Mouse (Mus musculus) midbrain, embryonic 15.5 days (tissue): Measurements from ENCODE around the gene Wdr49. TPM values are rescaled to one million over a fixed set of nuclear protein-coding genes. Genes with fewer than 3 reads are reported as not detected.
"Not testable (repeated sequence)": the region's sequence is repeated elsewhere in the genome, so short reads cannot be mapped to it uniquely, and the experiment has no call there.

Experiments
- ATAC-seq: fragments of 200-750 bp; cut with Nextera tagmentation; replicated peaks from 2 replicates; pipeline ENCODE4 v1.8.0; 2017; ENCODE audit warnings: moderate TSS enrichment
- H3K27ac ChIP-seq: fragments of 300-500 bp; sonication (generic); 2 replicates; pipeline ENCODE4 v1.5.1; 2015; ENCODE audit warnings: mild to moderate bottlenecking, inconsistent platforms
- H3K27me3 ChIP-seq: fragments of 300-500 bp; sonication (generic); replicated peaks from 2 replicates; pipeline ENCODE4 v1.6.1; 2015; ENCODE audit warnings: inconsistent platforms
- H3K36me3 ChIP-seq: fragments of 300-500 bp; sonication (generic); replicated peaks from 2 replicates; pipeline ENCODE4 v1.6.1; 2015; ENCODE audit warnings: inconsistent platforms
- H3K4me1 ChIP-seq: fragments of 300-500 bp; sonication (generic); 2 replicates; pipeline ENCODE4 v1.6.1; 2015; ENCODE audit warnings: inconsistent platforms
- H3K4me2 ChIP-seq: fragments of 300-500 bp; sonication (generic); 2 replicates; pipeline ENCODE4 v1.6.1; 2015; ENCODE audit warnings: inconsistent platforms, mild to moderate bottlenecking, moderate library complexity
- H3K4me3 ChIP-seq: fragments of 300-500 bp; sonication (generic); 2 replicates; pipeline ENCODE4 v1.5.1; 2015; ENCODE audit warnings: mild to moderate bottlenecking, inconsistent platforms
- H3K9ac ChIP-seq: fragments of 300-500 bp; sonication (generic); 2 replicates; pipeline ENCODE4 v1.6.1; 2015; ENCODE audit warnings: mild to moderate bottlenecking, inconsistent platforms
- H3K9me3 ChIP-seq: fragments of 300-500 bp; sonication (generic); 2 replicates; pipeline ENCODE4 v1.6.1; 2016; ENCODE audit warnings: inconsistent platforms
- WGBS: fragments of 180-500 bp; shearing (Covaris S2); methylation state at CpG from one replicate; pipeline ENCODE4 v1.1.7; 2015; ENCODE audit warnings: mixed read lengths; 5-methylcytosine and 5-hydroxymethylcytosine counted together
- polyA plus RNA-seq: library from polyadenylated mRNA; unstranded; fragments of >200 nt; fragmentation: Nextera tagmentation; extraction: Ambion mirVana; gene quantifications from 2 replicates; pipeline ENCODE4 v1.2.1, GENCODE M21; 2015

Wdr49 gene
- polyA plus RNA-seq, 1 experiment from 2014 or later: 0.28 TPM

GRCm38 (mm10) chr3:75395121-75395895, 86.6 kb downstream of the Wdr49 start:
- Histone ChIP-seq H3K27ac (peak overlapping the region; percentile 68), H3K4me1 (peaks cover 16% of the 10 kb centered on the region), H3K9me3 (no peaks in the 10 kb centered on the region), H3K9ac (no peak overlapping the region), H3K4me3 (no peak overlapping the region), H3K36me3 (no peaks in the 10 kb centered on the region), H3K27me3 (no peaks in the 10 kb centered on the region), H3K4me2 (no peak overlapping the region)
- WGBS: 44% methylated on average over 7 of the region's 7 CpGs
- peak; percentile 84 for ATAC-seq

- H3K27me3 ChIP-seq: no peaks in the 10 kb centered on the region
- H3K9ac ChIP-seq: no peak overlapping the region
- no peak for ATAC-seq
- H3K27ac ChIP-seq: 0 out of 2 replicates have a peak overlapping the region, but pooled peaks have one; percentile 29
- H3K36me3 ChIP-seq: no peaks in the 10 kb centered on the region
- no peak overlapping the region for H3K4me3 ChIP-seq
- 75% methylated on average over 3 of the region's 3 CpGs for WGBS
- peaks cover 16% of the 10 kb centered on the region for H3K4me1 ChIP-seq
- no peaks in the 10 kb centered on the region for H3K9me3 ChIP-seq
- H3K4me2 ChIP-seq: no peak overlapping the region
Observed at GRCm38 (mm10) chr3:75394487-75394886, 87.5 kb downstream of the Wdr49 start.

- Histone ChIP-seq H3K27me3 (no peaks in the 10 kb centered on the region), H3K4me1 (peaks cover 4% of the 10 kb centered on the region), H3K36me3 (no peaks in the 10 kb centered on the region), H3K9ac (no peak overlapping the region), H3K4me3 (no peak overlapping the region), H3K9me3 (no peaks in the 10 kb centered on the region), H3K27ac (no peak overlapping the region), H3K4me2 (no peak overlapping the region)
- 59% methylated on average over 2 of the region's 2 CpGs for WGBS
- ATAC-seq: peak; percentile 84
Observed at GRCm38 (mm10) chr3:75381776-75382175, 100.2 kb downstream of the Wdr49 start.

- Histone ChIP-seq H3K4me3 (no peak overlapping the region), H3K4me1 (no peaks in the 10 kb centered on the region), H3K27me3 (no peaks in the 10 kb centered on the region), H3K36me3 (no peaks in the 10 kb centered on the region), H3K27ac (no peak overlapping the region), H3K9ac (no peak overlapping the region), H3K9me3 (no peaks in the 10 kb centered on the region), H3K4me2 (no peak overlapping the region)
- ATAC-seq: no peak
Observed at GRCm38 (mm10) chr3:75353972-75354371, 128.0 kb downstream of the Wdr49 start.

GRCm38 (mm10) chr3:75337196-75337595, 144.8 kb downstream of the Wdr49 start:
- Histone ChIP-seq H3K9me3 (no peaks in the 10 kb centered on the region), H3K4me3 (no peak overlapping the region), H3K36me3 (no peaks in the 10 kb centered on the region), H3K4me2 (no peak overlapping the region), H3K27ac (no peak overlapping the region), H3K9ac (no peak overlapping the region), H3K4me1 (no peaks in the 10 kb centered on the region), H3K27me3 (no peaks in the 10 kb centered on the region)
- ATAC-seq: no peak

- Histone ChIP-seq H3K9me3 (no peaks in the 10 kb centered on the region), H3K4me1 (no peaks in the 10 kb centered on the region), H3K27me3 (no peaks in the 10 kb centered on the region), H3K4me2 (no peak overlapping the region), H3K4me3 (no peak overlapping the region), H3K27ac (no peak overlapping the region), H3K36me3 (no peaks in the 10 kb centered on the region), H3K9ac (no peak overlapping the region)
- WGBS: 85% methylated on average over 4 of the region's 4 CpGs
- no peak for ATAC-seq
Observed at GRCm38 (mm10) chr3:75320999-75321398, 161.0 kb downstream of the Wdr49 start.

GRCm38 (mm10) chr3:75308861-75309260, 173.1 kb downstream of the Wdr49 start:
- no peaks in the 10 kb centered on the region for H3K36me3 ChIP-seq
- 90% methylated on average over 4 of the region's 4 CpGs for WGBS
- H3K9ac ChIP-seq: no peak overlapping the region
- no peaks in the 10 kb centered on the region for H3K4me1 ChIP-seq
- no peaks in the 10 kb centered on the region for H3K9me3 ChIP-seq
- no peak overlapping the region for H3K27ac ChIP-seq
- no peak overlapping the region for H3K4me3 ChIP-seq
- no peak overlapping the region for H3K4me2 ChIP-seq
- no peak for ATAC-seq
- no peaks in the 10 kb centered on the region for H3K27me3 ChIP-seq

GRCm38 (mm10) chr3:75308228-75308627, 173.7 kb downstream of the Wdr49 start:
- Histone ChIP-seq H3K4me1 (no peaks in the 10 kb centered on the region), H3K9me3 (no peaks in the 10 kb centered on the region), H3K27me3 (no peaks in the 10 kb centered on the region), H3K9ac (no peak overlapping the region), H3K27ac (no peak overlapping the region), H3K36me3 (no peaks in the 10 kb centered on the region), H3K4me2 (no peak overlapping the region), H3K4me3 (no peak overlapping the region)
- ATAC-seq: no peak
- WGBS: 82% methylated on average over 3 of the region's 3 CpGs

- H3K27ac ChIP-seq: no peak overlapping the region
- H3K4me3 ChIP-seq: no peak overlapping the region
- H3K9me3 ChIP-seq: no peaks in the 10 kb centered on the region
- H3K9ac ChIP-seq: no peak overlapping the region
- no peaks in the 10 kb centered on the region for H3K36me3 ChIP-seq
- H3K4me2 ChIP-seq: no peak overlapping the region
- no peaks in the 10 kb centered on the region for H3K4me1 ChIP-seq
- no peaks in the 10 kb centered on the region for H3K27me3 ChIP-seq
- no peak for ATAC-seq
- 96% methylated on average over 3 of the region's 3 CpGs for WGBS
Observed at GRCm38 (mm10) chr3:75305584-75305983, 176.4 kb downstream of the Wdr49 start.

- Histone ChIP-seq H3K36me3 (no peaks in the 10 kb centered on the region), H3K4me3 (no peak overlapping the region), H3K9ac (no peak overlapping the region), H3K27ac (no peak overlapping the region), H3K9me3 (no peaks in the 10 kb centered on the region), H3K4me1 (no peaks in the 10 kb centered on the region), H3K27me3 (no peaks in the 10 kb centered on the region), H3K4me2 (no peak overlapping the region)
- 93% methylated on average over 5 of the region's 5 CpGs for WGBS
- ATAC-seq: no peak
Observed at GRCm38 (mm10) chr3:75304621-75305020, 177.3 kb downstream of the Wdr49 start.

GRCm38 (mm10) chr3:75301072-75301471, 180.9 kb downstream of the Wdr49 start:
- Histone ChIP-seq H3K27me3 (no peaks in the 10 kb centered on the region), H3K4me1 (peaks cover 12% of the 10 kb centered on the region), H3K9me3 (no peaks in the 10 kb centered on the region), H3K4me3 (no peak overlapping the region), H3K9ac (no peak overlapping the region), H3K36me3 (no peaks in the 10 kb centered on the region), H3K27ac (no peak overlapping the region), H3K4me2 (no peak overlapping the region)
- no peak for ATAC-seq
- 91% methylated on average over 2 of the region's 2 CpGs for WGBS

- H3K27ac ChIP-seq, H3K4me2 ChIP-seq, H3K4me3 ChIP-seq, H3K9me3 ChIP-seq, H3K27me3 ChIP-seq, H3K36me3 ChIP-seq, H3K9ac ChIP-seq, ATAC-seq: not testable (repeated sequence)
- 92% methylated on average over 1 of the region's 1 CpGs for WGBS
- peaks cover 12% of the 10 kb centered on the region for H3K4me1 ChIP-seq
Observed at GRCm38 (mm10) chr3:75299464-75299863, 182.5 kb downstream of the Wdr49 start.

GRCm38 (mm10) chr3:75297758-75298111, 184.2 kb downstream of the Wdr49 start:
- peaks cover 12% of the 10 kb centered on the region for H3K4me1 ChIP-seq
- H3K36me3 ChIP-seq: no peaks in the 10 kb centered on the region
- H3K4me2 ChIP-seq: no peak overlapping the region
- H3K27me3 ChIP-seq: no peaks in the 10 kb centered on the region
- WGBS: 23% methylated on average over 3 of the region's 3 CpGs
- H3K27ac ChIP-seq: peak overlapping the region; percentile 36
- H3K4me3 ChIP-seq: no peak overlapping the region
- no peaks in the 10 kb centered on the region for H3K9me3 ChIP-seq
- no peak overlapping the region for H3K9ac ChIP-seq
- peak; percentile 75 for ATAC-seq
